Mouse (Mus musculus) liver, embryonic 13.5 days (tissue): ENCODE data around the gene Pgc. TPM values are rescaled to one million over a fixed set of nuclear protein-coding genes. Genes with fewer than 3 reads are reported as not detected.

ENCODE experiments used
- ATAC-seq: fragments of 200-750 bp; cut with Nextera tagmentation; 2 replicates; pipeline ENCODE4 v1.8.0; 2017; ENCODE audit warnings: low read depth, mild to moderate bottlenecking, moderate number of reproducible peaks, moderate library complexity
- DNase-seq: peaks from one replicate; pipeline ENCODE4 v3.0.0; 2022
- H3K27ac ChIP-seq: fragments of 300-500 bp; sonication (generic); 2 replicates; pipeline ENCODE4 v1.5.1; 2015; ENCODE audit warnings: moderate library complexity, mild to moderate bottlenecking, inconsistent platforms
- H3K27me3 ChIP-seq: fragments of 300-500 bp; sonication (generic); 2 replicates; pipeline ENCODE4 v1.6.1; 2015; ENCODE audit warnings: mild to moderate bottlenecking, inconsistent platforms
- H3K36me3 ChIP-seq: fragments of 300-500 bp; sonication (generic); 2 replicates; pipeline ENCODE4 v1.6.1; 2015; ENCODE audit warnings: mild to moderate bottlenecking, inconsistent platforms
- H3K4me1 ChIP-seq: fragments of 300-500 bp; sonication (generic); replicated peaks from 2 replicates; pipeline ENCODE4 v1.6.1; 2015; ENCODE audit warnings: inconsistent platforms
- H3K4me2 ChIP-seq: fragments of 300-500 bp; sonication (generic); 2 replicates; pipeline ENCODE4 v1.6.1; 2015; ENCODE audit warnings: inconsistent platforms, mild to moderate bottlenecking, moderate library complexity
- H3K4me3 ChIP-seq: fragments of 300-500 bp; sonication (generic); replicated peaks from 2 replicates; pipeline ENCODE4 v1.5.1; 2015; ENCODE audit warnings: mild to moderate bottlenecking, inconsistent platforms
- H3K9ac ChIP-seq: fragments of 300-500 bp; sonication (generic); 2 replicates; pipeline ENCODE4 v1.6.1; 2015; ENCODE audit warnings: mild to moderate bottlenecking, inconsistent platforms
- H3K9me3 ChIP-seq: fragments of 300-500 bp; sonication (generic); replicated peaks from 2 replicates; pipeline ENCODE4 v1.6.1; 2016; ENCODE audit warnings: inconsistent platforms
- WGBS: fragments of 180-500 bp; shearing (Covaris S2); methylation state at CpG from one replicate; pipeline ENCODE4 v1.1.7; 2015; ENCODE audit not compliant: insufficient replicate concordance; 5-methylcytosine and 5-hydroxymethylcytosine counted together
- polyA plus RNA-seq: library from polyadenylated mRNA; unstranded; fragments of >200 nt; fragmentation: Nextera tagmentation; extraction: Ambion mirVana; gene quantifications from 2 replicates; pipeline ENCODE4 v1.2.1, GENCODE M21; 2015

The Pgc gene
- polyA plus RNA-seq, 1 experiment from 2014 or later, result not detected

DNA sequence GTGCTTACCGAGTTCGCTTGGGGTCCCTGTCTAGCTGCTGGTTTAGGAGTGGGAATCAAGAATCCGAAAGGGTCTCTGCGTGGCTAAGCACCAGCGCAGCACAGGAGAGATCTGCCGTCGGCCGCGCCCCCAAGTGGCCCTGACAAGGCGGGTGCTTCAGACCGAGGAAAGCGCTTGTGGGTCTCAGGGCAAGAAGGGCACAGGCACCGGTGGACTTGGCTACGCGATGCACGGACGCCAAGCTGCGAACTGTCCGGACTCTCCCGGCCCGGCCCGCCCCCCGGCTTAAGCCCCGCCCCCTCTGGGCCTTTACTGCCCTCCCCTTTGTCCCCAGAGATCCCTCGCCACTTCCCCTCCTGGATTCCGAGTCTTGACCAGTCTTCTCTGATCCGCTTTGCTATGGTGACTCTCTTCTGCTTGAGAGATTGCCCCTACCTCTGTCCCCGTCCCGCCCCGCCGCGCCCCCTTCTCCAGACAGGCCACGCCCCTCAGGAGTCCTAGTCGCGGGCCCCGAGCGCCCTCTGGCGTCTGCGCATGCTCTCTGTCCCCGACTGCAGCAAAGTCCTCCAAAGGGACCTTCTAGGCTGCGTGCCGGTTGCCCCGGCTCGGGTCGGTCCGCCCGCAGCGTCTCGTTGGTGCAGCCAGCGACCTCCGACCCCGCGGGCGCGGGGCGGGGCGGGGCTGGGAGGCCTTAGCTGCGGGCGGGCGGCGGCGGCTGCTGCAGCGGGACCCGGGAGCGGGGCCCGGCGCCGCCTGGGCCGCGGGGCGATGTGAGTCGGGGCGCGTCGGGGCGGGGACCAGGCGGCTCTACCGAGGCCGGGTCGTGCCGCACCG, 31.9 kb upstream of the Pgc start, which contains the start of gene Prickle4:
Gene Prickle4, minus strand, starts transcription at position 234 of the 834 bp plus-strand sequence.
- peaks cover 40% of the 10 kb centered on the region for H3K4me1 ChIP-seq
- peak within 1 kb of the TSS; percentile 91 for H3K4me2 ChIP-seq
- 1% methylated on average over 69 of the region's 82 CpGs for WGBS
- no peaks in the 10 kb centered on the region for H3K36me3 ChIP-seq
- H3K27ac ChIP-seq, result peak within 1 kb of the TSS; percentile 29; the same call in 1 of the 2 replicates
- H3K4me3 ChIP-seq, result peak within 1 kb of the TSS; percentile 69
- H3K9me3 ChIP-seq, result no peaks in the 10 kb centered on the region
- peak within 1 kb of the TSS; percentile 73 for H3K9ac ChIP-seq
- peaks cover 66% of the 10 kb centered on the region for H3K27me3 ChIP-seq
- DNase-seq, result peak; percentile 88
- ATAC-seq, result peak; percentile 87

DNA sequence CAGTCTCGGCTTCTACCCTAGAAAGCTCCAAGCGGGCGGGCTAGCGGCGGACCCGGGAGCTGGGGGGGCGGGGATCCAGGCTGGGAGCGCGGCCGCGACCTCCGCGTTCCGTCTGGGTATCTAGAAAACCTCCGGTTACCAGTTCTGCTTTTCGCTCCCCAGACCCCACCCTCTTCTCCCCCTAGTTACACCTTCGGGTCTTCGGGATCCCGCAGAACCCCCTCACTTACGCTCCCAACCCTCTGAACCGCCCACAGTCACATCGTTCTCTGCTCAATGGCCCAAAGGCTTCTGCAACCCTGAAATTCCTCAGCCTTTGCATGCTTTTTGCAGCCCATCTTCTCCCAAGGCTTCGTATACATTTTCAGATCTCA, 31.3 kb upstream of the Pgc start:
- peaks cover 43% of the 10 kb centered on the region for H3K4me1 ChIP-seq
- peak overlapping the region; percentile 73 for H3K9ac ChIP-seq
- peaks cover 60% of the 10 kb centered on the region for H3K27me3 ChIP-seq
- no peak overlapping the region for H3K27ac ChIP-seq
- H3K36me3 ChIP-seq, result no peaks in the 10 kb centered on the region
- peak overlapping the region; percentile 91 for H3K4me2 ChIP-seq
- DNase-seq (no peak), ATAC-seq (no peak)
- WGBS, result under 1% methylated on average over 20 of the region's 23 CpGs
- H3K9me3 ChIP-seq, result no peaks in the 10 kb centered on the region
- peak overlapping the region; percentile 69 for H3K4me3 ChIP-seq

DNA sequence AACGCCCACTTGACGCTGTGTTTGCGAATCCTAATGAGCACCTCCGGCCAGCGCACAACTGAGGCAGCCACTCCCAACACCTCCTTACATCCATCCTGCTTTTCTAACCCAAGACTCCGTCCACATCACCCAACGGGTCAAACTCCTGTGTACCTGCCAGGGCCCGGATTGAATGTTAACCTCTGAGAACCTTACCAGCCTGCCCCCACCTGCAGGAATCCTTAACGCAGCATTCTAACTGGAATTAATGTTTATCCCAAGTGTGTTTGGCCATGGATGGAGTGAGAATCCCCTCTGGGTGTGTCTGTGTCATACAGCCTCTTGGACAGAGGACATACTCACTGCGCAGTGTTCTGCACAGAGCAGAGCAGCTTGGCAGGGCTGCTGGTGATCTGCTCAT, 28.5 kb upstream of the Pgc start:
- Histone ChIP-seq H3K36me3 (0 out of 2 replicates have a peak, but pooled peaks cover 4% of the 10 kb centered on the region), H3K27me3 (peaks cover 67% of the 10 kb centered on the region), H3K27ac (0 out of 2 replicates have a peak overlapping the region, but pooled peaks have one; percentile 16), H3K4me1 (peaks cover 44% of the 10 kb centered on the region), H3K4me2 (no peak overlapping the region), H3K9ac (no peak overlapping the region), H3K9me3 (no peaks in the 10 kb centered on the region), H3K4me3 (no peak overlapping the region)
- WGBS, result 70% methylated on average over 10 of the region's 10 CpGs
- DNase-seq (no peak), ATAC-seq (no peak)

DNA sequence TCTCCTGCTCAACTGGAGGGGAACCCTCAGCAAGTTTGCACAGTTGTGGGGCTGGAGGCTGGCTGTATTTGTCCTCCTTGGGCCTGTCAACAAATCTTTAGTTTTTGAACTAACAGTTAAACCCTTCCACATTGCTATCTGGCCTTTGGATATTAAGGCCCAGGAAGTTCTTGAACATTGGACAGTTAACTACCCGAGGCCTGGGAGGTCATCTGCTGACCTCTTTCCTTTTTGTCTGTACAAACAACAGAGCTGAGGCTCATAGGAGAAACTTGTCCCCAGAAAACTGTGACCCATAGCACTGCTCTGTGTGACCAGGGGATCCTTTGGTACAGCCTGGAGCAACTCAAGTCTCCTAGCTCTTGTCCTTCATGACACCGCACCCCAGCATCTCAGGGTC, 27.6 kb upstream of the Pgc start:
- Histone ChIP-seq H3K4me1 (peaks cover 39% of the 10 kb centered on the region), H3K27ac (peak overlapping the region; percentile 36; the same call in 1 of the 2 replicates), H3K36me3 (0 out of 2 replicates have a peak, but pooled peaks cover 5% of the 10 kb centered on the region), H3K9me3 (no peaks in the 10 kb centered on the region), H3K4me2 (no peak overlapping the region), H3K27me3 (peaks cover 68% of the 10 kb centered on the region), H3K4me3 (no peak overlapping the region), H3K9ac (no peak overlapping the region)
- ATAC-seq, result no peak
- no peak for DNase-seq
- WGBS, result 57% methylated on average over 2 of the region's 2 CpGs

DNA sequence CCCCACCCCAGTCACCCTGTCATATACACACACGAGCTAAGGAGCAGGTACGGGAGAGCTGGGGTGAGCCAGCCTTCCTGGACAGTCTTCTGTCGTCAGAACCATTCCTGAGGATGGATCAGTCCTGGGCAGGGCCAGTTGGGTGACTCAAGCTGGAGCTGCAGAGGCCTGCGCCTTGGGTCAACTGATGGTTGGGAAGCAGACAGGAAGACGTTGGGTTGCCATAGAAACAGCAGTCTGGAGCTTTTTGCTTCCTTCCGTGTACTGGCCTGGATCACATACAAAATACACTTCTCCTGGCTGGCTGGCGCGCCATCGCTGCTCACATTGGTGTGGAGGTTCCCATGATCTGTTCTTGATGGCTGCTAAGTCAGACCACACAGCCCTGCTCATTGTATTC, 24.8 kb upstream of the Pgc start:
- ATAC-seq (no peak), DNase-seq (no peak)
- H3K27me3 ChIP-seq, result peaks cover 71% of the 10 kb centered on the region
- H3K9me3 ChIP-seq, result no peaks in the 10 kb centered on the region
- H3K4me1 ChIP-seq, result peaks cover 21% of the 10 kb centered on the region
- no peak overlapping the region for H3K4me2 ChIP-seq
- WGBS, result 64% methylated on average over 9 of the region's 9 CpGs
- no peak overlapping the region for H3K4me3 ChIP-seq
- 0 out of 2 replicates have a peak, but pooled peaks cover 5% of the 10 kb centered on the region for H3K36me3 ChIP-seq
- no peak overlapping the region for H3K9ac ChIP-seq
- no peak overlapping the region for H3K27ac ChIP-seq

DNA sequence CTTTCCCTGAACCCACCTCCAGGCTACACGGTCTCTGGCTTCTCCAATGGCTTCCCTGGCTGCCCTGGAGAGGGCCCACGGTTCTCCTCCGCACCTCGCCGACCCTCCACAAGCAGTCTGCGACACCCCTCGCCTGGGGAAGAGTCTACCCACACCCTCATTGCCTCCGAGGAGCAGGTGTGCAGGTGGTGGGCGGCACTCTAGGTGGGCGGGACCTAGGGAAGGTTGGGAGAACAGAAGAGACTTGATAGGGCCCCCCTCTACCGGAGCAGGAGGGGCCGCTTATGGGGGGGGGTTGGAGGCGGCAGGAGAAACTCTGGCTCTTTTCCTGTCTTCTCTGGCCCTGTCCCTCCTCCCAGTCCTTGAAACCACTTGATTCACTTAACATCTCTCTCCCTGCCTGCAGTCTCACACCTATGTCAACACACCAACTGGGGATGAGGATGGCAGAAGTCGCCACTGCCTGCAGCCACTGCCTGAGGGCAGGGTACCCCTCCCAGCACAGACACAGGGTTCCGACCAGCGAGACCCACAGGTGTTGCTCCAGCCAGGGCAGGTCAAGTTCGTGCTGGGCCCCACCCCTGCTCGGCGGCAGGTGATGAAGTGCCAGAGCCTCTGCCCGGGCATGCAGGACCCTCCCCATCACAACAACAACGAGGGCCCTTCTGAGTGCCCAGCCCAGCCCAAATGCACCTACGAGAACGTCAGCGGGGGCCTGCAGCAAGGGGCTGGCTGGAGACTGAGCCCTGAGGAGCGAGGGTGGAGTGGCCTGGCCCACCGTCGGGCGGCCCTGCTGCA, 23.9 kb upstream of the Pgc start:
- 30% methylated on average over 28 of the region's 28 CpGs for WGBS
- H3K4me3 ChIP-seq, result no peak overlapping the region
- H3K4me2 ChIP-seq, result no peak overlapping the region
- H3K9me3 ChIP-seq, result no peaks in the 10 kb centered on the region
- no peak overlapping the region for H3K27ac ChIP-seq
- peaks cover 74% of the 10 kb centered on the region for H3K27me3 ChIP-seq
- DNase-seq (no peak), ATAC-seq (no peak)
- peaks cover 21% of the 10 kb centered on the region for H3K4me1 ChIP-seq
- no peak overlapping the region for H3K9ac ChIP-seq
- 0 out of 2 replicates have a peak, but pooled peaks cover 5% of the 10 kb centered on the region for H3K36me3 ChIP-seq

DNA sequence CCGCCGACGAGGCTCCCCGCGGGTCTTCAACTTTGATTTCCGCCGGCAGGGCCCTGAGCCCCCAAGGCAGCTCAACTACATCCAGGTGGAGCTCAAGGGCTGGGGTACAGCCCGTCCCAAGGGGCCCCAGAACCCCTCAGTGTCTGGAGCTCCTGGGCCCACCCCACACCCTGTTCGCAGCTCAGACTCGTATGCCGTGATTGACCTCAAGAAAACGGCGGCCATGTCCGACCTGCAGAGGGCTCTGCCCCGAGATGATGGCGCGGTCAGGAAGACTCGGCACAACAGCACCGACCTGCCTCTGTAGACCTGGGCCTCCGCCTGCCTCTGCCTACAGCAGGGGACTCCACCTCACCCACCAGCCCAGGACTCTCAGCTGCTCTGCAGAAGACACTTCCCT, 23.1 kb upstream of the Pgc start:
- ATAC-seq (no peak), DNase-seq (no peak)
- Histone ChIP-seq H3K36me3 (0 out of 2 replicates have a peak, but pooled peaks cover 5% of the 10 kb centered on the region), H3K27me3 (peaks cover 69% of the 10 kb centered on the region), H3K4me1 (peaks cover 14% of the 10 kb centered on the region), H3K27ac (no peak overlapping the region), H3K9ac (no peak overlapping the region), H3K4me3 (no peak overlapping the region), H3K9me3 (no peaks in the 10 kb centered on the region), H3K4me2 (no peak overlapping the region)
- 17% methylated on average over 20 of the region's 20 CpGs for WGBS

DNA sequence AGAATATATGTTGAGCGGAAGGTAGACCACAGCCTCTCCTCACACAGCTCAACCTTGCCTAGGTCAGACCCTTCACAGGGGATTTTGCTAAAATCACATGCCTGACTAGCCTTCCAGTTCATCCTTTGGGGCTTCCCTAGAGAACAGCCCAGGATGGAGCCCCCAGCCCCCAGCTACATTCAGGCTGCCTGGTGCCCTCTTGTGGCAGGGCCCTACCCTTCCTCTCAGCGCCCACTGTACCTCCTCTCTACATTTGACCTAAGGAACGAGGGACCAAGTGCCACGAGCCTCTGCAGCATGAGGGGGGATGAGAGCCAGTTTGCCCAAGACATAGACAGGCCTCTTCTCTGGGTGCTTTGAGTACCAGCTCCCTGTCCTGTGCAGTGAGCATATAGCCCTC, 21.9 kb upstream of the Pgc start:
- WGBS, result 66% methylated on average over 4 of the region's 4 CpGs
- H3K4me3 ChIP-seq, result no peak overlapping the region
- no peaks in the 10 kb centered on the region for H3K9me3 ChIP-seq
- DNase-seq (no peak), ATAC-seq (no peak)
- H3K27ac ChIP-seq, result no peak overlapping the region
- no peak overlapping the region for H3K4me2 ChIP-seq
- H3K36me3 ChIP-seq, result 0 out of 2 replicates have a peak, but pooled peaks cover 5% of the 10 kb centered on the region
- no peak overlapping the region for H3K9ac ChIP-seq
- peaks cover 72% of the 10 kb centered on the region for H3K27me3 ChIP-seq
- peaks cover 8% of the 10 kb centered on the region for H3K4me1 ChIP-seq

DNA sequence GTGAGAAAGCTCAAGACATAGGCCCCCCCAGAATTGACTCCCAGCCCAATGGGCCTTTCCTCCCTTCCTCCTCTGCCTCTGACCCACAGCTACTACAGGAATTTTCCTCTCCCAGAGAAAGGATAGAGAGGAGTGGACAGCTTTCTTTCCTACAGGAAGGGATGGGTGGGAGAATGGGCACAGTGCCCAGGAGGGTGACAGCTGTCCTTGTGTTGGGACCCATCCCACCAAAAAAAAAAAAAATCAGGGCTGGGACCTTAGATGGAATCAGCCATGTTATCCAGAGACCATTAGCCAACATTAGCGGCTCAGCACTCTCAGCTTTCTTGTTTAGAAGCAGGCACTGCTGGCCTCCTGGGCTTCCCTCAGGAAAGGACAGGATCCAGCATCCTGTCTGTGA, 20.4 kb upstream of the Pgc start:
- Histone ChIP-seq H3K27ac (no peak overlapping the region), H3K36me3 (0 out of 2 replicates have a peak, but pooled peaks cover 5% of the 10 kb centered on the region), H3K9me3 (no peaks in the 10 kb centered on the region), H3K4me2 (no peak overlapping the region), H3K9ac (no peak overlapping the region), H3K4me3 (no peak overlapping the region), H3K4me1 (peaks cover 6% of the 10 kb centered on the region; the same call in 1 of the 2 replicates), H3K27me3 (peaks cover 69% of the 10 kb centered on the region)
- WGBS, result 52% methylated on average over 1 of the region's 1 CpGs
- DNase-seq, result no peak
- ATAC-seq, result no peak

DNA sequence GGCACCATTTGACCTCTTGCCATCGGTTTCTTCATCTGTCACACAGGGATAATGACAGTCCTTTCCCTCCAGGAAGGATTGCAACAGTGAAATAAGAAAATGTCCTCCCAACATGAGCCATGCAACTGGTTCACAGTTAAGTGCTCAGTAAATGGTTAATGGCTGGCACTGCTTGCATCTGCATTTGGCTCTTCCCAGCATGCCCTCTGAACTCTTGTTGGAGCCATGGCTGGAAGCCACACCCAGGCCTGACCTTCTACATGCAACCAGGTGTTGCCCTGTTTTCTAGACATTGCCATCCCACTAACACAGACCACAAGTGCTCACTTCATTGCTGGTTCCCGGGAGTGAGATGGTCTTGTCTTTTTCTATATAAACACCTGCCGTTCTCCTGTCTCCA, 18.7 kb upstream of the Pgc start:
- H3K36me3 ChIP-seq, result 0 out of 2 replicates have a peak, but pooled peaks cover 3% of the 10 kb centered on the region
- WGBS, result 58% methylated on average over 3 of the region's 3 CpGs
- H3K9ac ChIP-seq, result no peak overlapping the region
- H3K27ac ChIP-seq, result no peak overlapping the region
- ATAC-seq, result no peak
- DNase-seq, result no peak
- H3K4me3 ChIP-seq, result no peak overlapping the region
- H3K4me1 ChIP-seq, result peaks cover 7% of the 10 kb centered on the region
- H3K27me3 ChIP-seq, result peaks cover 54% of the 10 kb centered on the region
- H3K4me2 ChIP-seq, result no peak overlapping the region
- H3K9me3 ChIP-seq, result no peaks in the 10 kb centered on the region

DNA sequence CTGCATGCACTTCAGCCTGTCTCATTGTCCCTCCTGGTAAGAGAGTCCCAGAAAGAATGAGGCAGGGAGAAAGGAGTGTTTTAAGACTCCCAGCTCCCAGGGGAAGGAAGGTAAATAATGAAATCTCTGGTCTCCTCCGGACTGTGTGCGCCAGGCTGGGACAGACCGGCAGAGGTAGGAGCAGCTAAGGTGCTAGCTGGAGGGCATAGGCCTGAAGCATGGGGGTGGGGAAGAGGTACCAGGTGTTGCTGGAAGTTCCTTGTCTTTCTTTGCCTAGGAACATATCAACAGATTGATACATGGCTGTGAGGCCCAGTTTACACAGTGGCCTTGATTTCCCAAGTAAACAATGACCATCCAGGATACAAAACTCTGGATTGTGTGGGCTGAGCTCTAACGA, 17.7 kb upstream of the Pgc start:
- H3K27ac ChIP-seq, result no peak overlapping the region
- ATAC-seq (no peak), DNase-seq (no peak)
- H3K9ac ChIP-seq, result no peak overlapping the region
- no peak overlapping the region for H3K4me2 ChIP-seq
- no peak overlapping the region for H3K4me3 ChIP-seq
- H3K9me3 ChIP-seq, result no peaks in the 10 kb centered on the region
- H3K4me1 ChIP-seq, result peaks cover 7% of the 10 kb centered on the region
- no peaks in the 10 kb centered on the region for H3K36me3 ChIP-seq
- WGBS, result 72% methylated on average over 4 of the region's 4 CpGs
- peaks cover 44% of the 10 kb centered on the region for H3K27me3 ChIP-seq
